Mouse (Mus musculus) ES-E14 (cell line): ENCODE data around the gene Tnfrsf1a.

Experiments used
- CHD2 ChIP-seq: IDR thresholded peaks from 2 replicates; pipeline ENCODE4 v1.6.1; 2014; ENCODE audit warnings: mild to moderate bottlenecking, low read depth, low read length, inconsistent platforms
- HCFC1 ChIP-seq: IDR thresholded peaks from 2 replicates; pipeline ENCODE4 v1.6.1; 2012; ENCODE audit warnings: low read length, inconsistent platforms, borderline replicate concordance; ENCODE audit not compliant: insufficient read depth
- ZNF384 ChIP-seq: IDR thresholded peaks from 2 replicates; pipeline ENCODE4 v1.6.1; 2012; ENCODE audit warnings: low read depth, low read length, inconsistent platforms

DNA sequence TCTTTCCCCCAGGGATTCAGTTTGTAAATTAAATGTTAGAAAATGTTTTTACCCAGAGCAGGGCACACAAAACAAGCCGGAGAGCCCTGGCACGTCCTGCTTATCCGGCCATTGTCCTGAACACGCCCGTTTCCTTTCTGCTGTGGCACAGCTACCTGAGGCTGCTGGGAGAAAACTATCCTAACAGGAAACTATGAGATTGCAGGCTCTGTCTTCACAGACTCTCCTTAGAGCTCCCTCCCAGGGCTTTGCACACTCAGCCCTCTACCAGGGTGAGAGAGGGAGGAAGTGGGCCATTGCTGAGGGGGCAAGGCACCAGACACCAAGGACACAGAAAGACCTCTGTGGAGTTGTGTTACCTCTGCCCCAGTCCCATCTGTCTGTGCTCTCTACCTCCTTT is 8.9 kb upstream of the Tnfrsf1a start:
- TF ChIP-seq ZNF384 (no peak), HCFC1 (no peak), CHD2 (no peak)
